Mouse (Mus musculus) layer of hippocampus, postnatal 14 days (tissue): Measurements from ENCODE around the gene Dtl. TPM values are rescaled to one million over a fixed set of nuclear protein-coding genes. Genes with fewer than 3 reads are reported as not detected.

ENCODE experiments used
- DNase-seq, 2 experiments: peaks; one replicate each; pipeline ENCODE4 v3.0.0; 2021 to 2022; ENCODE audit warnings: low spot score in 2 of 2, mixed read lengths in 1 of 2
- total RNA-seq, 2 experiments: library from RNA; stranded (reverse); gene quantifications; 2 replicates each; pipeline ENCODE4 v1.2.3; 2021

Gene Dtl
- total RNA-seq, 2 experiments from 2014 or later: 1.3 to 1.8 TPM

- no peak for DNase-seq
Measured at GRCm38 (mm10) chr1:191583836-191584235, 8.5 kb upstream of the Dtl start.

- DNase-seq: no peak
Measured at GRCm38 (mm10) chr1:191581641-191582040, 6.3 kb upstream of the Dtl start.

- no peak for DNase-seq
Measured at GRCm38 (mm10) chr1:191579524-191579923, 4.2 kb upstream of the Dtl start.

- DNase-seq: no peak
Measured at GRCm38 (mm10) chr1:191574871-191575457, 380 bp downstream of the Dtl start.

- no peak for DNase-seq
Measured at GRCm38 (mm10) chr1:191573906-191574639, 1.3 kb downstream of the Dtl start.

GRCm38 (mm10) chr1:191570415-191570814 is 4.9 kb downstream of the Dtl start:
- no peak for DNase-seq

- no peak for DNase-seq
Measured at GRCm38 (mm10) chr1:191569625-191570024, 5.7 kb downstream of the Dtl start.

- no peak for DNase-seq
Measured at GRCm38 (mm10) chr1:191567859-191568258, 7.5 kb downstream of the Dtl start.

GRCm38 (mm10) chr1:191562823-191563365 is 12.4 kb downstream of the Dtl start:
- DNase-seq: peak in 1 of 2 experiments; percentile 56

GRCm38 (mm10) chr1:191559779-191560178 is 15.6 kb downstream of the Dtl start:
- DNase-seq: no peak

GRCm38 (mm10) chr1:191557109-191557508 is 18.2 kb downstream of the Dtl start:
- DNase-seq: no peak

GRCm38 (mm10) chr1:191550786-191551185 is 24.6 kb downstream of the Dtl start:
- DNase-seq: no peak

- no peak for DNase-seq
Measured at GRCm38 (mm10) chr1:191543747-191544146, 31.6 kb downstream of the Dtl start.

- no peak for DNase-seq
Measured at GRCm38 (mm10) chr1:191541619-191542018, 33.7 kb downstream of the Dtl start.

GRCm38 (mm10) chr1:191541014-191541413 is 34.3 kb downstream of the Dtl start:
- no peak for DNase-seq

- no peak for DNase-seq
Measured at GRCm38 (mm10) chr1:191540300-191540699, 35.0 kb downstream of the Dtl start.

GRCm38 (mm10) chr1:191534896-191535295 is 40.4 kb downstream of the Dtl start:
- DNase-seq: no peak

- no peak for DNase-seq
Measured at GRCm38 (mm10) chr1:191531023-191531422, 44.3 kb downstream of the Dtl start.

- DNase-seq: no peak
Measured at GRCm38 (mm10) chr1:191529406-191529805, 45.9 kb downstream of the Dtl start.

GRCm38 (mm10) chr1:191527921-191528612 is 47.3 kb downstream of the Dtl start:
- peak in 1 of 2 experiments; percentile 22 for DNase-seq

GRCm38 (mm10) chr1:191527089-191527488 is 48.3 kb downstream of the Dtl start:
- peak in 1 of 2 experiments; percentile 8 for DNase-seq

- DNase-seq: no peak
Measured at GRCm38 (mm10) chr1:191521395-191521794, 53.9 kb downstream of the Dtl start.
